Mouse (Mus musculus) midbrain, embryonic 13.5 days (tissue): ENCODE measurements around the gene Mrpl36. TPM values are rescaled to one million over a fixed set of nuclear protein-coding genes. Genes with fewer than 3 reads are reported as not detected.

Source experiments
- ATAC-seq: fragments of 200-750 bp; cut with Nextera tagmentation; 2 replicates; pipeline ENCODE4 v1.8.0; 2017; ENCODE audit warnings: mild to moderate bottlenecking, moderate TSS enrichment, moderate library complexity
- H3K27ac ChIP-seq: fragments of 300-500 bp; sonication (generic); 2 replicates; pipeline ENCODE4 v1.5.1; 2015; ENCODE audit warnings: inconsistent platforms, mild to moderate bottlenecking, moderate library complexity
- H3K27me3 ChIP-seq: fragments of 300-500 bp; sonication (generic); 2 replicates; pipeline ENCODE4 v1.6.1; 2015; ENCODE audit warnings: mild to moderate bottlenecking, inconsistent platforms
- H3K36me3 ChIP-seq: fragments of 300-500 bp; sonication (generic); 2 replicates; pipeline ENCODE4 v1.6.1; 2015; ENCODE audit warnings: mild to moderate bottlenecking, inconsistent platforms
- H3K4me1 ChIP-seq: fragments of 300-500 bp; sonication (generic); replicated peaks from 2 replicates; pipeline ENCODE4 v1.6.1; 2015; ENCODE audit warnings: inconsistent platforms
- H3K4me2 ChIP-seq: fragments of 300-500 bp; sonication (generic); replicated peaks from 2 replicates; pipeline ENCODE4 v1.6.1; 2015; ENCODE audit warnings: moderate library complexity, mild to moderate bottlenecking, inconsistent platforms
- H3K4me3 ChIP-seq: fragments of 300-500 bp; sonication (generic); replicated peaks from 2 replicates; pipeline ENCODE4 v1.5.1; 2015; ENCODE audit warnings: mild to moderate bottlenecking, inconsistent platforms
- H3K9ac ChIP-seq: fragments of 300-500 bp; sonication (generic); replicated peaks from 2 replicates; pipeline ENCODE4 v1.6.1; 2015; ENCODE audit warnings: mild to moderate bottlenecking, inconsistent platforms
- H3K9me3 ChIP-seq: fragments of 300-500 bp; sonication (generic); 2 replicates; pipeline ENCODE4 v1.6.1; 2016; ENCODE audit warnings: mild to moderate bottlenecking, inconsistent platforms
- WGBS: fragments of 180-500 bp; shearing (Covaris S2); methylation state at CpG from one replicate; pipeline ENCODE4 v1.1.7; 2015; 5-methylcytosine and 5-hydroxymethylcytosine counted together
- polyA plus RNA-seq: library from polyadenylated mRNA; unstranded; fragments of >200 nt; fragmentation: Nextera tagmentation; extraction: Ambion mirVana; gene quantifications from 2 replicates; pipeline ENCODE4 v1.2.1, GENCODE M21; 2015

The Mrpl36 gene
- polyA plus RNA-seq, 1 experiment from 2014 or later, result 101 TPM

- Histone ChIP-seq H3K9ac (no peak overlapping the region), H3K9me3 (no peaks in the 10 kb centered on the region), H3K27me3 (peaks cover 27% of the 10 kb centered on the region), H3K4me3 (no peak overlapping the region), H3K36me3 (no peaks in the 10 kb centered on the region), H3K27ac (no peak overlapping the region), H3K4me2 (no peak overlapping the region), H3K4me1 (peaks cover 24% of the 10 kb centered on the region)
- WGBS, result 13% methylated on average over 8 of the region's 8 CpGs
- peak; percentile 57 for ATAC-seq
Measured at GRCm38 (mm10) chr13:73310183-73310929, 18.0 kb upstream of the Mrpl36 start.

GRCm38 (mm10) chr13:73320048-73320447, 8.3 kb upstream of the Mrpl36 start:
- Histone ChIP-seq H3K27ac (no peak overlapping the region), H3K4me3 (no peak overlapping the region), H3K9me3 (peaks cover 6% of the 10 kb centered on the region), H3K9ac (no peak overlapping the region), H3K4me1 (peaks cover 7% of the 10 kb centered on the region; the same call in 1 of the 2 replicates), H3K4me2 (no peak overlapping the region), H3K36me3 (peaks cover 81% of the 10 kb centered on the region), H3K27me3 (no peaks in the 10 kb centered on the region)
- 92% methylated on average over 4 of the region's 4 CpGs for WGBS
- ATAC-seq, result no peak

- H3K9me3 ChIP-seq, result no peaks in the 10 kb centered on the region; the same call in 1 of the 2 replicates
- WGBS, result 86% methylated on average over 10 of the region's 10 CpGs
- no peaks in the 10 kb centered on the region for H3K27me3 ChIP-seq
- H3K27ac ChIP-seq, result no peak overlapping the region
- no peak overlapping the region for H3K4me3 ChIP-seq
- no peak for ATAC-seq
- H3K4me1 ChIP-seq, result peaks cover 24% of the 10 kb centered on the region
- no peak overlapping the region for H3K9ac ChIP-seq
- H3K36me3 ChIP-seq, result peaks cover 77% of the 10 kb centered on the region
- H3K4me2 ChIP-seq, result no peak overlapping the region
Measured at GRCm38 (mm10) chr13:73322626-73323025, 5.7 kb upstream of the Mrpl36 start.

- H3K9me3 ChIP-seq, result no peaks in the 10 kb centered on the region; the same call in 1 of the 2 replicates
- H3K4me3 ChIP-seq, result no peak overlapping the region
- no peaks in the 10 kb centered on the region for H3K27me3 ChIP-seq
- H3K27ac ChIP-seq, result no peak overlapping the region
- H3K4me1 ChIP-seq, result peaks cover 27% of the 10 kb centered on the region
- no peak for ATAC-seq
- H3K36me3 ChIP-seq, result peaks cover 69% of the 10 kb centered on the region
- WGBS, result 97% methylated on average over 4 of the region's 4 CpGs
- H3K4me2 ChIP-seq, result no peak overlapping the region
- H3K9ac ChIP-seq, result no peak overlapping the region
Measured at GRCm38 (mm10) chr13:73323406-73323805, 4.9 kb upstream of the Mrpl36 start.

GRCm38 (mm10) chr13:73330844-73331501, 2.7 kb downstream of the Mrpl36 start:
- H3K9me3 ChIP-seq, result no peaks in the 10 kb centered on the region
- WGBS, result under 1% methylated on average over 41 of the region's 42 CpGs
- H3K36me3 ChIP-seq, result peaks cover 5% of the 10 kb centered on the region
- peaks cover 34% of the 10 kb centered on the region for H3K4me1 ChIP-seq
- H3K4me3 ChIP-seq, result peak overlapping the region; percentile 70
- no peaks in the 10 kb centered on the region for H3K27me3 ChIP-seq
- H3K9ac ChIP-seq, result peak overlapping the region; percentile 85
- peak overlapping the region; percentile 82 for H3K4me2 ChIP-seq
- ATAC-seq, result peak; percentile 92
- peak overlapping the region; percentile 84 for H3K27ac ChIP-seq

- Histone ChIP-seq H3K27ac (no peak overlapping the region), H3K9me3 (no peaks in the 10 kb centered on the region), H3K4me2 (peak overlapping the region; percentile 82), H3K4me3 (peak overlapping the region; percentile 70), H3K36me3 (no peaks in the 10 kb centered on the region), H3K4me1 (peaks cover 31% of the 10 kb centered on the region), H3K27me3 (no peaks in the 10 kb centered on the region), H3K9ac (peak overlapping the region; percentile 85)
- ATAC-seq, result no peak
- WGBS, result 81% methylated on average over 3 of the region's 3 CpGs
Measured at GRCm38 (mm10) chr13:73331736-73332135, 3.4 kb downstream of the Mrpl36 start.

GRCm38 (mm10) chr13:73336753-73337152, 8.4 kb downstream of the Mrpl36 start:
- peaks cover 2% of the 10 kb centered on the region for H3K4me1 ChIP-seq
- no peak overlapping the region for H3K9ac ChIP-seq
- no peaks in the 10 kb centered on the region for H3K9me3 ChIP-seq
- no peak overlapping the region for H3K4me3 ChIP-seq
- no peak overlapping the region for H3K27ac ChIP-seq
- WGBS, result 55% methylated on average over 7 of the region's 7 CpGs
- no peaks in the 10 kb centered on the region for H3K27me3 ChIP-seq
- H3K4me2 ChIP-seq, result no peak overlapping the region
- H3K36me3 ChIP-seq, result no peaks in the 10 kb centered on the region
- ATAC-seq, result no peak

- no peak for ATAC-seq
- 80% methylated on average over 9 of the region's 9 CpGs for WGBS
- H3K4me3 ChIP-seq, result no peak overlapping the region
- H3K27ac ChIP-seq, result no peak overlapping the region
- no peaks in the 10 kb centered on the region for H3K36me3 ChIP-seq
- no peaks in the 10 kb centered on the region for H3K9me3 ChIP-seq
- H3K27me3 ChIP-seq, result no peaks in the 10 kb centered on the region
- H3K4me2 ChIP-seq, result no peak overlapping the region
- H3K4me1 ChIP-seq, result no peaks in the 10 kb centered on the region
- H3K9ac ChIP-seq, result no peak overlapping the region
Measured at GRCm38 (mm10) chr13:73345102-73345890, 17.0 kb downstream of the Mrpl36 start.

- Histone ChIP-seq H3K4me3 (no peak overlapping the region), H3K27me3 (no peaks in the 10 kb centered on the region), H3K27ac (no peak overlapping the region), H3K9ac (no peak overlapping the region), H3K9me3 (no peaks in the 10 kb centered on the region), H3K36me3 (no peaks in the 10 kb centered on the region), H3K4me1 (no peaks in the 10 kb centered on the region), H3K4me2 (no peak overlapping the region)
- 43% methylated on average over 2 of the region's 2 CpGs for WGBS
- no peak for ATAC-seq
Measured at GRCm38 (mm10) chr13:73346131-73346530, 17.8 kb downstream of the Mrpl36 start.

GRCm38 (mm10) chr13:73346743-73347142, 18.4 kb downstream of the Mrpl36 start:
- H3K27me3 ChIP-seq, result no peaks in the 10 kb centered on the region
- no peaks in the 10 kb centered on the region for H3K4me1 ChIP-seq
- ATAC-seq, result no peak
- H3K4me3 ChIP-seq, result no peak overlapping the region
- no peaks in the 10 kb centered on the region for H3K36me3 ChIP-seq
- H3K9me3 ChIP-seq, result no peaks in the 10 kb centered on the region
- H3K9ac ChIP-seq, result no peak overlapping the region
- no peak overlapping the region for H3K4me2 ChIP-seq
- 81% methylated on average over 4 of the region's 4 CpGs for WGBS
- no peak overlapping the region for H3K27ac ChIP-seq

GRCm38 (mm10) chr13:73347171-73347570, 18.9 kb downstream of the Mrpl36 start:
- 73% methylated on average over 3 of the region's 3 CpGs for WGBS
- Histone ChIP-seq H3K9ac (no peak overlapping the region), H3K4me2 (no peak overlapping the region), H3K4me3 (no peak overlapping the region), H3K36me3 (no peaks in the 10 kb centered on the region), H3K9me3 (no peaks in the 10 kb centered on the region), H3K27me3 (no peaks in the 10 kb centered on the region), H3K27ac (no peak overlapping the region), H3K4me1 (no peaks in the 10 kb centered on the region)
- ATAC-seq, result no peak
